Mouse (Mus musculus): ENCODE measurements around the gene Atpaf1.

DNA sequence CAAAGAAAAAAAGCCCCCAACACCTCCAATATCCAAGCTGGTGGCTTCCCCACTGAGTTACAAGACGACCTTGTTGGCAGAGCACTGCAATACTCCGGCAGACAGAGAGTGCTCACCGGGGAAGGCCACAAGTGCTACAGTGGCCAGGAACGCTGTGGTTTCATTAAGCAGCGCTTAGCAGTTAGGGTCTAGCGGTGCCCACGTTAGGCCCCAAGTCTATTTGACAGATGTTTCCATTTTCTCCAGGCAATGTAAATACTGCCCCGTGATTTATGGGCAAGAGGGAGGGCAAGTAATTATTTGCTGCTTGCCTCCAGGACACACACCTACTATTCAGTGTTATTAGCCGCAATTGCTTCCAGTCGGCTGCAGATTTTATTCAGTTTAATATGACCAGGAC lies 79.3 kb downstream of the Atpaf1 start:
- TF ChIP-seq POLR2A (IDR thresholded peaks at IDR 0.05; ENCODE audit: extremely low read depth, insufficient read depth, low read length): no peak
- TF ChIP-seq CTCF (IDR thresholded peaks at IDR 0.05; ENCODE audit: low read depth, low read length): no peak

Data from liver, adult 2 months (tissue).